Mouse (Mus musculus) embryonic facial prominence, embryonic 13.5 days (tissue): ENCODE measurements around the gene Thbs2. TPM values are rescaled to one million over a fixed set of nuclear protein-coding genes. Genes with fewer than 3 reads are reported as not detected.

ENCODE experiments used
- ATAC-seq: fragments of 200-750 bp; cut with Nextera tagmentation; 2 replicates; pipeline ENCODE4 v1.8.0; 2017; ENCODE audit warnings: low read depth; ENCODE audit not compliant: insufficient number of reproducible peaks, insufficient read depth, low FRiP score, low TSS enrichment
- H3K27ac ChIP-seq: fragments of 300-500 bp; sonication (generic); 2 replicates; pipeline ENCODE4 v1.5.1; 2015; ENCODE audit warnings: moderate library complexity, mild to moderate bottlenecking, inconsistent platforms
- H3K27me3 ChIP-seq: fragments of 300-500 bp; sonication (generic); 2 replicates; pipeline ENCODE4 v1.6.1; 2015; ENCODE audit warnings: mild to moderate bottlenecking, inconsistent platforms
- H3K36me3 ChIP-seq: fragments of 300-500 bp; sonication (generic); 2 replicates; pipeline ENCODE4 v1.6.1; 2015; ENCODE audit warnings: mild to moderate bottlenecking, inconsistent platforms
- H3K4me1 ChIP-seq: fragments of 300-500 bp; sonication (generic); 2 replicates; pipeline ENCODE4 v1.6.1; 2015; ENCODE audit warnings: inconsistent platforms
- H3K4me2 ChIP-seq: fragments of 300-500 bp; sonication (generic); 2 replicates; pipeline ENCODE4 v1.6.1; 2015; ENCODE audit warnings: moderate library complexity, mild to moderate bottlenecking, inconsistent platforms
- H3K4me3 ChIP-seq: fragments of 300-500 bp; sonication (generic); 2 replicates; pipeline ENCODE4 v1.5.1; 2015; ENCODE audit warnings: mild to moderate bottlenecking, inconsistent platforms
- H3K9ac ChIP-seq: fragments of 300-500 bp; sonication (generic); 2 replicates; pipeline ENCODE4 v1.6.1; 2015; ENCODE audit warnings: mild to moderate bottlenecking, inconsistent platforms
- H3K9me3 ChIP-seq: fragments of 300-500 bp; sonication (generic); 2 replicates; pipeline ENCODE4 v1.6.1; 2016; ENCODE audit warnings: inconsistent platforms
- WGBS: fragments of 180-500 bp; shearing (Covaris S2); methylation state at CpG from one replicate; pipeline ENCODE4 v1.1.7; 2015; ENCODE audit warnings: mixed read lengths; 5-methylcytosine and 5-hydroxymethylcytosine counted together
- polyA plus RNA-seq: library from polyadenylated mRNA; unstranded; fragments of >200 nt; fragmentation: Nextera tagmentation; extraction: Ambion mirVana; gene quantifications from 2 replicates; pipeline ENCODE4 v1.2.1, GENCODE M21; 2015

Thbs2 gene
- polyA plus RNA-seq, 1 experiment from 2014 or later, result 21.7 TPM

DNA sequence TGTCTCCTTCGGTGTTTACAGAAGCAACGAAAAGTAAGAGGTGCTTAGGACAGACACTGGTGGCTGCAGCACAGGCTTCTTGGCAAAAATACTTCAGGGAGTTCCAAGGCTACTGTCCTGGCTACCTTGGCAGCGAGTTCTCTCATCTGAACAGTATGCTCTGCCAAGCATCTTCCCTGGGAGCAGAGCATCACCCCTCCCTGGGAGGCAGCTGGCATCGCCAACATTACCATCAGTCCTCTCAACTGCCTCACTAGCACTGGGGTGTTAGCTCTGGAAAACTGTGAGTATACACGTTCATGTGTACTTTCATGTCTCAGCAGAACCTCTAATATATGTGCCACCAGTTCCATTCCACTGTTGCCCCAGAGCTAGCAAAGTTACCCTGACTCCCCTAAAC is 30.7 kb downstream of the Thbs2 start:
- no peaks in the 10 kb centered on the region for H3K4me1 ChIP-seq
- no peak overlapping the region for H3K27ac ChIP-seq
- no peak overlapping the region for H3K9ac ChIP-seq
- H3K36me3 ChIP-seq, result peaks cover 5% of the 10 kb centered on the region; the same call in 1 of the 2 replicates
- 82% methylated on average over 5 of the region's 5 CpGs for WGBS
- no peaks in the 10 kb centered on the region for H3K27me3 ChIP-seq
- H3K4me2 ChIP-seq, result no peak overlapping the region
- H3K4me3 ChIP-seq, result no peak overlapping the region
- H3K9me3 ChIP-seq, result no peaks in the 10 kb centered on the region
- no peak for ATAC-seq

GRCm38 (mm10) chr17:14662409-14662808 is 31.6 kb downstream of the Thbs2 start:
- H3K4me3 ChIP-seq, result no peak overlapping the region
- H3K4me2 ChIP-seq, result no peak overlapping the region
- no peaks in the 10 kb centered on the region for H3K9me3 ChIP-seq
- H3K36me3 ChIP-seq, result peaks cover 2% of the 10 kb centered on the region; the same call in 1 of the 2 replicates
- H3K4me1 ChIP-seq, result no peaks in the 10 kb centered on the region
- H3K27ac ChIP-seq, result no peak overlapping the region
- no peaks in the 10 kb centered on the region for H3K27me3 ChIP-seq
- no peak for ATAC-seq
- H3K9ac ChIP-seq, result no peak overlapping the region
- WGBS, result 79% methylated on average over 6 of the region's 6 CpGs

DNA sequence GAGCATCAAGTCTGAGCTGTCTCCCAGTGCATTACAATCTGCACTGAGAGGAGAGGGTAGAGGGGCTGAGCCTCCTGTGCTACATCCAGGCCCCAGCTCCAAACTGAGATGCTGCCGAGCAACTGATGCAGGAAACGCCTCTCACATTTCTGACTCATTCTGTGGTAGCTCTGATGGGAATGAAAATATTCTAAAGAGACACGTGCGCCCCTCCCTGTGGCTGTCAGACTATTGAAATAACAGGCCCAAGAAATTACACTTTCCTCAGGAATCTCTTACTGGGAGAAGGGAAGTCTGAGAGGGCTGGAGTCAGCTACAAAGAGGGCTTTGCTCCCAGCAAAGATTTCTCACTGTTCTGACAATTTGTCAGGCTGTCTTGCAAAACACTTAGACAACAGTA is 34.3 kb downstream of the Thbs2 start:
- Histone ChIP-seq H3K4me2 (no peak overlapping the region), H3K27ac (no peak overlapping the region), H3K9ac (no peak overlapping the region), H3K27me3 (no peaks in the 10 kb centered on the region), H3K36me3 (no peaks in the 10 kb centered on the region), H3K9me3 (no peaks in the 10 kb centered on the region), H3K4me1 (no peaks in the 10 kb centered on the region), H3K4me3 (no peak overlapping the region)
- no peak for ATAC-seq
- WGBS, result 57% methylated on average over 4 of the region's 4 CpGs

GRCm38 (mm10) chr17:14658123-14658522 is 35.9 kb downstream of the Thbs2 start:
- no peaks in the 10 kb centered on the region for H3K9me3 ChIP-seq
- H3K4me2 ChIP-seq, result no peak overlapping the region
- H3K27me3 ChIP-seq, result no peaks in the 10 kb centered on the region
- H3K27ac ChIP-seq, result no peak overlapping the region
- WGBS, result 88% methylated on average over 2 of the region's 2 CpGs
- no peak for ATAC-seq
- H3K9ac ChIP-seq, result no peak overlapping the region
- no peaks in the 10 kb centered on the region for H3K36me3 ChIP-seq
- H3K4me1 ChIP-seq, result no peaks in the 10 kb centered on the region
- H3K4me3 ChIP-seq, result no peak overlapping the region

DNA sequence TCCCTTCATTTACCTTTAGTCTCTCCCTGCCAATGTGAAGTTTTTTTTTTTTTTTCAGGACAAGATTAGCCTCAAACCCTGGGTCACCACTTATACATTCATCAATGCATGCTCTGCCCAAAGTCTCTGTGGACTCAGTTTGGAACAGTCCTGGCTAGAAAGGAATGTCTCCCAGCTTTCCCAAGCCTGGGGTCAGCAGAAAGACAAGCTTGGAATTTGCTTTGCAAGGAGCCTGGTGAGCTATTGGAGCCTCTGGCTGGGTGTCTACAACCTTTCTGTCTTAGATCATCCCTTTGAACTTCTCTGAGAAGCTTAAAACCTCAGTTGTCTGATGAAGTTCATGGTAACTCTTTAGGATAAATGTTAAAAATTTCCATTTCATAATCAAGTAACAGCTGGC is 36.9 kb downstream of the Thbs2 start:
- no peak overlapping the region for H3K4me2 ChIP-seq
- H3K27me3 ChIP-seq, result no peaks in the 10 kb centered on the region
- no peaks in the 10 kb centered on the region for H3K4me1 ChIP-seq
- H3K9ac ChIP-seq, result no peak overlapping the region
- H3K9me3 ChIP-seq, result no peaks in the 10 kb centered on the region
- no peak for ATAC-seq
- H3K36me3 ChIP-seq, result no peaks in the 10 kb centered on the region
- no peak overlapping the region for H3K27ac ChIP-seq
- no peak overlapping the region for H3K4me3 ChIP-seq

- H3K4me2 ChIP-seq, result no peak overlapping the region
- no peak overlapping the region for H3K4me3 ChIP-seq
- H3K27ac ChIP-seq, result no peak overlapping the region
- H3K4me1 ChIP-seq, result no peaks in the 10 kb centered on the region
- H3K9ac ChIP-seq, result no peak overlapping the region
- 80% methylated on average over 3 of the region's 3 CpGs for WGBS
- H3K9me3 ChIP-seq, result no peaks in the 10 kb centered on the region
- ATAC-seq, result no peak
- no peaks in the 10 kb centered on the region for H3K27me3 ChIP-seq
- no peaks in the 10 kb centered on the region for H3K36me3 ChIP-seq
These were observed 39.1 kb downstream of the Thbs2 start for GRCm38 (mm10) chr17:14654981-14655380.

DNA sequence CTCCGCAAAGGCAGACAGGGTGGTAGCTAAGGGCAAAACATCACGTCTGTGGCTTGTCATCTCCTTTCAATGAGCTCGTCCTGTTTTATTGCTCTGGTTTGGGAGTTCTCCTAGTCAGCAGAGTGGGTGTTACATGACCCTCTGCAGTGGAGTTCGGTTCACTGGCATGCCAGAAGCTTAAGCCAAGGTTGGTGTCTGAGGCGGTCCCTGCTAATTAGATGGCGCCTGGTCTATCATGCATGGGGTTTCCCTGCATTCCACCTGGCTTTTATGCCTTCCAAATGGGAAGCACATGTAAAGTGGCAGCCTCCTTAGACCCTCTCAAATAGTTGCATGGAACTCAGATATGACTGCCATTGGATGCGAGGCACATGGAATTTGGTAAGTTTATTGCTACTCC is 42.0 kb downstream of the Thbs2 start:
- H3K9me3 ChIP-seq, result no peaks in the 10 kb centered on the region
- ATAC-seq, result no peak
- H3K4me3 ChIP-seq, result no peak overlapping the region
- 63% methylated on average over 7 of the region's 7 CpGs for WGBS
- H3K27me3 ChIP-seq, result no peaks in the 10 kb centered on the region
- H3K27ac ChIP-seq, result no peak overlapping the region
- no peak overlapping the region for H3K4me2 ChIP-seq
- no peaks in the 10 kb centered on the region for H3K36me3 ChIP-seq
- H3K9ac ChIP-seq, result no peak overlapping the region
- H3K4me1 ChIP-seq, result 0 out of 2 replicates have a peak, but pooled peaks cover 7% of the 10 kb centered on the region

- H3K4me2 ChIP-seq, result no peak overlapping the region
- H3K27me3 ChIP-seq, result no peaks in the 10 kb centered on the region
- H3K9ac ChIP-seq, result no peak overlapping the region
- 61% methylated on average over 4 of the region's 4 CpGs for WGBS
- no peak overlapping the region for H3K27ac ChIP-seq
- ATAC-seq, result no peak
- H3K36me3 ChIP-seq, result no peaks in the 10 kb centered on the region
- H3K4me1 ChIP-seq, result 0 out of 2 replicates have a peak, but pooled peaks cover 9% of the 10 kb centered on the region
- no peak overlapping the region for H3K4me3 ChIP-seq
- no peaks in the 10 kb centered on the region for H3K9me3 ChIP-seq
These were observed 45.9 kb downstream of the Thbs2 start for GRCm38 (mm10) chr17:14647996-14648640.

DNA sequence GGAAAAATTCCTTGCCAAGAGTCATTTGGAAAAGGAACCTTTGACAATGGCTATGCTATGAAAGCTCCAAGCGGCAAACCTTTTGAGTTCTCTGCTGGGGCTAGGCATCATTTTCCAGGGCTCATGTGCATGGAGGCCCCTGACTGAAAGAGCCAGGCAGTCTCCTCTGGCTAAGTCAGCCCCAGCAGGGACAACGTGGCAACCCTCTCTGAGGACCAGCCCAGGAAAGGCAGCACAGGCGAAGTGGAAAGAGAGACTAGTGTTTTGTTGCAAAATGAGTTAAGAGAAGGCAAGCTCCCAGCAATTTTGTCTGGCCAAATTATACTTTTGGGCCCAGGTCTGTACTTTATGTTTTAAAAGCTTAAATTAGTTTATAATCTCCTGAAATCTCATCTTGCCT is 50.0 kb downstream of the Thbs2 start:
- no peak overlapping the region for H3K9ac ChIP-seq
- no peaks in the 10 kb centered on the region for H3K36me3 ChIP-seq
- 0 out of 2 replicates have a peak, but pooled peaks cover 13% of the 10 kb centered on the region for H3K4me1 ChIP-seq
- no peak overlapping the region for H3K4me3 ChIP-seq
- H3K4me2 ChIP-seq, result no peak overlapping the region
- H3K27ac ChIP-seq, result peak overlapping the region; percentile 64; the same call in 1 of the 2 replicates
- no peaks in the 10 kb centered on the region for H3K9me3 ChIP-seq
- WGBS, result 54% methylated on average over 3 of the region's 3 CpGs
- H3K27me3 ChIP-seq, result 0 out of 2 replicates have a peak, but pooled peaks cover 3% of the 10 kb centered on the region
- ATAC-seq, result no peak

DNA sequence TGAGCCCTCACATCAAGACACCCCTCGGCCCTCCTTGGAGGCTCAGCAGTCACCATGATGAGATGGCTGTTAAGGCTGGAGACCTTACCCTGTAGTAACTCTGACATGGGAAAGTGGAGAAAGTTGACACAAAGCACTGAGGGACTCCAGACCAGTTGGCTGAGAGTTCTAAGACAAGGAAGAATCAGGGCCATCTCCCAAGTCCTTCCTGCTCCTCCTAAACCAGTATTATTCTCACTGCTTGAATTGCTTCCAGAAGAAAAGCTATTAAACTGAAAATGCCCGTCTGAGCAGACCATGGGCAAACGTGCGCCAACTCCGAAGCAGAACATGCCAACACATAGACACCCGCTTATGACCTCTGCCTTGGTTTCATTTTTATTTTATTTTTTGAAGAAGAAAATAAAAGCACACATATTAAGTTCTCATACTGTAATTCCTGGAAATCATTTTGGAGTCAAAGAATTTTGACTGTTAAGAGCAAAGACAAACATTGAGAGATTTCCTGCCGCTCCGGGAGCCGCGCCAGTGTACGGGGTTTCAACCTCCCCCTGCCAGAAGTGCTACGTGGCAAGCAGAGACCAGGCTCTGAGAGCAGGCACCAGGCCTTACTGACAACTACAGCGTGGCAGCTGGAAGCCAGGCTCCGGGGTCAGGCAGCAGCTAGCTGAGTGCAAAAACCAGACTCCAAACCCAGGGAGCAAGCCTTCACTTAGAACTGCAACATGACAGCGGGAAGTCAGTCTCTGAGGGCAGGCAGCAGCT is 53.5 kb downstream of the Thbs2 start:
- Histone ChIP-seq H3K4me2 (no peak overlapping the region), H3K36me3 (no peaks in the 10 kb centered on the region), H3K9me3 (no peaks in the 10 kb centered on the region), H3K27ac (peak overlapping the region; percentile 73), H3K27me3 (0 out of 2 replicates have a peak, but pooled peaks cover 3% of the 10 kb centered on the region), H3K9ac (0 out of 2 replicates have a peak overlapping the region, but pooled peaks have one; percentile 12), H3K4me1 (0 out of 2 replicates have a peak, but pooled peaks cover 6% of the 10 kb centered on the region), H3K4me3 (no peak overlapping the region)
- no peak for ATAC-seq
- WGBS, result 73% methylated on average over 15 of the region's 15 CpGs

- H3K36me3 ChIP-seq, result no peaks in the 10 kb centered on the region
- H3K27me3 ChIP-seq, result no peaks in the 10 kb centered on the region
- H3K27ac ChIP-seq, result no peak overlapping the region
- H3K4me2 ChIP-seq, result no peak overlapping the region
- 54% methylated on average over 8 of the region's 8 CpGs for WGBS
- H3K4me1 ChIP-seq, result 0 out of 2 replicates have a peak, but pooled peaks cover under 1% of the 10 kb centered on the region
- H3K9ac ChIP-seq, result no peak overlapping the region
- no peaks in the 10 kb centered on the region for H3K9me3 ChIP-seq
- no peak for ATAC-seq
- H3K4me3 ChIP-seq, result no peak overlapping the region
These were observed 58.3 kb downstream of the Thbs2 start for GRCm38 (mm10) chr17:14635546-14636323.
